Mouse (Mus musculus): ENCODE measurements around the gene Vapb. TPM values are rescaled to one million over a fixed set of nuclear protein-coding genes. Genes with fewer than 3 reads are reported as not detected.

Gene Vapb
- polyA plus RNA-seq, 1 experiment from 2014 or later: 20.7 TPM

DNA sequence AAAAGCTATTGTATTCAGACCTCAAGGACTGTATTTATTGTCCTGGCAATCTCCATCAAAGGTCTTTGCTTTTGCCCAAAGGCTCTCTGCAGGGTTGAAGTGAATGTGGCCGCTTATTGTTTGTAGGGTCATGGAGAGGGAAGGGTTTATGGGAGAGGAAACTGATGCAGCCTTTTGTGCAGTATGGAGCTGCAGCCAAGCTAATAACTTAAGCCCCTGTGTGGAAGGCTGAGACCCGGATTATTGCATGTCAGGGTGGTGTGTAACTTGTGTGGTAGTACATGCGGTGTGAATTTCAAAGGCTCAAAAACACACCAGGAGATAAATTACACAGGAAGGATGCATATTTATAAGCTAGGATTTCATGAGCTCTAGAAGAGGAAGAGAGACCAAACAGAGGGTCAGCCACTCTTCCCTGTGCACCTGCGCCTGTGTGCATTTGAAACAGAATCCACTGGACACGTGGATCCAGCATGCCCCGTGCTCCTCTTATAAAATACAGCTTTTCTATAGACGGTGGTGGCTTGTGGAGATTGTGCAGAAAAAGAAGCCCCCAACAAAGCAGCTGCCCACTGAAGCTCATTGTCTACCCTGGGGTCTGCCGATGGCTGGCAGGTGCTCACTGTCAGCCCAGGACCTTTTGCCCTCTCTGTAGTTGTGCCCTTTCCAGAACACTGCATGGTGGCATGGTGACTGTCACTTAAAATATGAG is 18.3 kb downstream of the Vapb start:
- no peak overlapping the region for H3K9ac ChIP-seq (ENCODE audit: low read length)
- H3K36me3 ChIP-seq (ENCODE audit: control insufficient read depth, insufficient read depth): no peaks in the 10 kb centered on the region
- ATAC-seq (replicated peaks; ENCODE audit: extremely low read depth, insufficient read depth, low FRiP score): no peak
- no peak overlapping the region for H3K27ac ChIP-seq (ENCODE audit: low read length)
- no peak overlapping the region for H3K4me2 ChIP-seq (ENCODE audit: low read depth, low read length)
- H3K4me1 ChIP-seq (ENCODE audit: control insufficient read depth, insufficient read depth, low read length): peaks cover 16% of the 10 kb centered on the region
- H3K4me3 ChIP-seq (ENCODE audit: low read length): no peak overlapping the region
- no peaks in the 10 kb centered on the region for H3K27me3 ChIP-seq (ENCODE audit: control insufficient read depth, insufficient read depth, low read length)
- 77% methylated on average over 8 of the region's 8 CpGs for WGBS
- no peaks in the 10 kb centered on the region for H3K9me3 ChIP-seq (replicated peaks; ENCODE audit: control insufficient read depth, low read length)

DNA sequence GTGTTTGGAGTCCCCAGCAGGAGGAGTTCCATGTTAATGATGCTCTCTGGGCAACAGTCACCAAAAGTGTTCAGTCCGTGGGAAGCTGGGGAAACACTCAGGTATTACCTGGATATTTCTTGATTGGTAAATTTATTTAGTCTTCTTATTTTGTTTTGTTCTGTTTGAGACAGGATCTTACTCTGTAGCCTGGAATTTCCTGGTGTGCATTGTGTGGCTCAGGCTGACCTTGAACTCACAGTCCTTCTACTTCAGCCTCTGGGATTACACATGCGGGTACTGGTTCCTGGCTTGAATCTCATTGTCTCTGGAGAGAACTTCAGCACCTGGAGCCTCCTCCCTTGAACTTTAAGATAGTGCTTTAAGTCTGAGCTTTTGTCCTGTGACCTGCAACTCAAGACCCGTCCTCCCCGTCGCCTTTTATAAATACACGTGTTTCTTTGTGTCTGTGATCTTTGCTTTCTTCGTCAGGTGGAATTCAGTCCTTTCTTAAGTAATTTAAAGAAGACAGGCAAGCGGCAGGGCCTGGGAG is 20.4 kb downstream of the Vapb start:
- peaks cover 16% of the 10 kb centered on the region for H3K4me1 ChIP-seq (ENCODE audit: control insufficient read depth, insufficient read depth, low read length)
- H3K27ac ChIP-seq (ENCODE audit: low read length): no peak overlapping the region
- no peaks in the 10 kb centered on the region for H3K36me3 ChIP-seq (ENCODE audit: control insufficient read depth, insufficient read depth)
- no peak overlapping the region for H3K4me3 ChIP-seq (ENCODE audit: low read length)
- no peak overlapping the region for H3K9ac ChIP-seq (ENCODE audit: low read length)
- no peak overlapping the region for H3K4me2 ChIP-seq (ENCODE audit: low read depth, low read length)
- ATAC-seq (replicated peaks; ENCODE audit: extremely low read depth, insufficient read depth, low FRiP score): no peak
- no peaks in the 10 kb centered on the region for H3K27me3 ChIP-seq (ENCODE audit: control insufficient read depth, insufficient read depth, low read length)
- 83% methylated on average over 8 of the region's 8 CpGs for WGBS
- no peaks in the 10 kb centered on the region for H3K9me3 ChIP-seq (replicated peaks; ENCODE audit: control insufficient read depth, low read length)

DNA sequence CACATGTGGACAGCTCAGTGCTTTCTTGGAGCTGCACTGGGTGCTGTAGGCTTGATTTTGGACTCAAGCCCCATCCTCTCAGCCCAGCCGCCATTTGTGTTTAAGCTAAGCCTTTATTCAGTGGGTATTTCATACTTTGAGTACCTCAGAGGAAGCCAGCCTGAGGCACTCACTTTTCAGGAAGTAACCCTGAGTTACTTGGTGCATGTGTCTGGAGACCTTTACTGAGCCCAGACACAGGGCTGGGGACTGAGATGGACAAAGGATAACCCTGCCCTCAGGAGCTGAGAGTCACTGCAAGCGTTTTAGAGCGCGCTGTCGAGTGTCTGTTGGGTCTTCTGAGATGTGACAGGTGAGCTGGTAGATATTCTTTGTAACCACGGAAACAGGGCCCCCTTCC is 23.3 kb downstream of the Vapb start:
- no peak for ATAC-seq (replicated peaks; ENCODE audit: extremely low read depth, insufficient read depth, low FRiP score)
- 83% methylated on average over 6 of the region's 6 CpGs for WGBS
- no peaks in the 10 kb centered on the region for H3K27me3 ChIP-seq (ENCODE audit: control insufficient read depth, insufficient read depth, low read length)
- H3K27ac ChIP-seq (ENCODE audit: low read length): no peak overlapping the region
- no peak overlapping the region for H3K4me3 ChIP-seq (ENCODE audit: low read length)
- no peaks in the 10 kb centered on the region for H3K9me3 ChIP-seq (replicated peaks; ENCODE audit: control insufficient read depth, low read length)
- peaks cover 16% of the 10 kb centered on the region for H3K4me1 ChIP-seq (ENCODE audit: control insufficient read depth, insufficient read depth, low read length)
- no peak overlapping the region for H3K9ac ChIP-seq (ENCODE audit: low read length)
- no peaks in the 10 kb centered on the region for H3K36me3 ChIP-seq (ENCODE audit: control insufficient read depth, insufficient read depth)
- H3K4me2 ChIP-seq (ENCODE audit: low read depth, low read length): no peak overlapping the region

- H3K27ac ChIP-seq (ENCODE audit: low read length): no peak overlapping the region
- no peaks in the 10 kb centered on the region for H3K27me3 ChIP-seq (ENCODE audit: control insufficient read depth, insufficient read depth, low read length)
- no peaks in the 10 kb centered on the region for H3K36me3 ChIP-seq (ENCODE audit: control insufficient read depth, insufficient read depth)
- ATAC-seq (replicated peaks; ENCODE audit: extremely low read depth, insufficient read depth, low FRiP score): no peak
- 47% methylated on average over 3 of the region's 3 CpGs for WGBS
- peaks cover 13% of the 10 kb centered on the region for H3K4me1 ChIP-seq (ENCODE audit: control insufficient read depth, insufficient read depth, low read length)
- H3K4me2 ChIP-seq (ENCODE audit: low read depth, low read length): no peak overlapping the region
- H3K9ac ChIP-seq (ENCODE audit: low read length): no peak overlapping the region
- H3K4me3 ChIP-seq (ENCODE audit: low read length): no peak overlapping the region
- H3K9me3 ChIP-seq (replicated peaks; ENCODE audit: control insufficient read depth, low read length): no peaks in the 10 kb centered on the region
Measured at GRCm38 (mm10) chr2:173764629-173765028, 27.3 kb downstream of the Vapb start.

DNA sequence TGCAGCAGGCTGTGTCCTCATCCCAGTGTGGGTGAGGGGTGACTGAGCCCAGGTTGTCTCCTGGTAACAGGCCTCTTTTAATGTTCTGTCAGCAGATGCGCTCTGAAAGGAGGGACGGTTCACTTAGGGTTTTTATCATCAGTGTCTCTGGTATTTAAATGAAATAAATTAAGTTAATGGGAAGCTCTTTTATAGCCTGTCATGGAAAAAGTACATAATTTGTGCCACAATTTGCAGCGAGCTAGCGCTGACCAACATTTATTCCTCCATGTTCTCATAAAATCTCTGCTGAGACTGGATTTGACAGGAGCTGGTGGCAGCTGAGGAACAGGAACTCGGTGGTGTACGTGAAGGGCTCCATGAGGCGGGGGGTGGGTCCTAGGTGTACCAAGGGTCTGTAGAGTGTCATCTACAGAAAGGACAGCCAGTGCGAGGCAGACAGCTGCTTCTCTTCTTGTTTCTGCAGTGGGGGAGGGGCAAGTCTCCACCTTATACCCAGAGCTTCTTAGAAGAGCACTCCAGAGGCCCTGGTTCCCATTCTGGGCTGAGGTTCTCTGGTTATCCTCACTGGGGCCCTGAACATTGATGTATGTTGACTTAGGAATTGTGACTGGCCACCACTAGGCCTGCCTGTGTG is 30.8 kb downstream of the Vapb start:
- Histone ChIP-seq H3K9ac (ENCODE audit: low read length) (no peak overlapping the region), H3K4me1 (ENCODE audit: control insufficient read depth, insufficient read depth, low read length) (peaks cover 25% of the 10 kb centered on the region)
- no peak for ATAC-seq (replicated peaks; ENCODE audit: extremely low read depth, insufficient read depth, low FRiP score)

GRCm38 (mm10) chr2:173769183-173769582 is 31.9 kb downstream of the Vapb start:
- no peaks in the 10 kb centered on the region for H3K36me3 ChIP-seq (ENCODE audit: control insufficient read depth, insufficient read depth)
- 50% methylated on average over 10 of the region's 10 CpGs for whole genome bisulfite sequencing
- no peak overlapping the region for H3K4me3 ChIP-seq (ENCODE audit: low read length)
- no peak overlapping the region for H3K9ac ChIP-seq (ENCODE audit: low read length)
- no peak overlapping the region for H3K27ac ChIP-seq (ENCODE audit: low read length)
- peaks cover 28% of the 10 kb centered on the region for H3K4me1 ChIP-seq (ENCODE audit: control insufficient read depth, insufficient read depth, low read length)
- H3K9me3 ChIP-seq (replicated peaks; ENCODE audit: control insufficient read depth, low read length): no peaks in the 10 kb centered on the region
- H3K4me2 ChIP-seq (ENCODE audit: low read depth, low read length): no peak overlapping the region
- no peak for ATAC-seq (replicated peaks; ENCODE audit: extremely low read depth, insufficient read depth, low FRiP score)
- no peaks in the 10 kb centered on the region for H3K27me3 ChIP-seq (ENCODE audit: control insufficient read depth, insufficient read depth, low read length)

More for the DNA sequence above, 30.8 kb downstream of the Vapb start:
- Histone ChIP-seq H3K9me3 (replicated peaks; ENCODE audit: control insufficient read depth, low read length) (no peaks in the 10 kb centered on the region), H3K4me2 (ENCODE audit: low read depth, low read length) (no peak overlapping the region), H3K27ac (ENCODE audit: low read length) (no peak overlapping the region), H3K36me3 (ENCODE audit: control insufficient read depth, insufficient read depth) (no peaks in the 10 kb centered on the region), H3K4me3 (ENCODE audit: low read length) (no peak overlapping the region), H3K27me3 (ENCODE audit: control insufficient read depth, insufficient read depth, low read length) (no peaks in the 10 kb centered on the region)
- 64% methylated on average over 8 of the region's 8 CpGs for WGBS

DNA sequence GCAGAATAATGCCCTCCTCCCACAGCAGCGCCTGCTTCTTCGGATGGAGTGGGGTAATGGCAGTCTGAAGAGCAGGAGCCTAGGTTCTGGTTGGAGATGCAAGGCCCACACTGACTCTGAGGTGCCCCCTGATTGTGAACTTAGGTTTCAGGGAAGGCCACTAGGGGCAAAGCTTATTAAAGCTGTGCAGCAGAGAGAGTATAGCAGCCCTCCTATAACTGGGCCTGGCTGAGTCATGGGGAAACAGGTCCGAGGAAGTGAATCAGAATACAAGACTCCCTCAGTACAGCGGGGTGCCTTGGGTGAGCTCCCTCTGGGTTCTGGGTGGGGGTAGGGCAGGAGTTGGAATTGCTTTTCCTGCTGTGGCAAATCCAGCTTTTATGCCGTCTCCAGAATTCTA is 33.3 kb downstream of the Vapb start:
- Histone ChIP-seq H3K4me1 (ENCODE audit: control insufficient read depth, insufficient read depth, low read length) (peaks cover 29% of the 10 kb centered on the region), H3K27ac (ENCODE audit: low read length) (no peak overlapping the region), H3K4me3 (ENCODE audit: low read length) (no peak overlapping the region), H3K9ac (ENCODE audit: low read length) (no peak overlapping the region), H3K36me3 (ENCODE audit: control insufficient read depth, insufficient read depth) (no peaks in the 10 kb centered on the region; the same call in 1 of the 2 replicates), H3K4me2 (ENCODE audit: low read depth, low read length) (no peak overlapping the region), H3K9me3 (replicated peaks; ENCODE audit: control insufficient read depth, low read length) (no peaks in the 10 kb centered on the region), H3K27me3 (ENCODE audit: control insufficient read depth, insufficient read depth, low read length) (no peaks in the 10 kb centered on the region)
- WGBS: 74% methylated on average over 5 of the region's 5 CpGs
- no peak for ATAC-seq (replicated peaks; ENCODE audit: extremely low read depth, insufficient read depth, low FRiP score)

GRCm38 (mm10) chr2:173771706-173772105 is 34.4 kb downstream of the Vapb start:
- WGBS: 57% methylated on average over 8 of the region's 8 CpGs
- 0 out of 2 replicates have a peak, but pooled peaks have one; percentile 19 for ATAC-seq (replicated peaks; ENCODE audit: extremely low read depth, insufficient read depth, low FRiP score)
- H3K9ac ChIP-seq (ENCODE audit: low read length): no peak overlapping the region
- H3K4me1 ChIP-seq (ENCODE audit: control insufficient read depth, insufficient read depth, low read length): peaks cover 31% of the 10 kb centered on the region
- H3K4me2 ChIP-seq (ENCODE audit: low read depth, low read length): no peak overlapping the region
- H3K27me3 ChIP-seq (ENCODE audit: control insufficient read depth, insufficient read depth, low read length): no peaks in the 10 kb centered on the region
- H3K4me3 ChIP-seq (ENCODE audit: low read length): no peak overlapping the region
- peaks cover 4% of the 10 kb centered on the region for H3K36me3 ChIP-seq (ENCODE audit: control insufficient read depth, insufficient read depth)
- no peak overlapping the region for H3K27ac ChIP-seq (ENCODE audit: low read length)
- H3K9me3 ChIP-seq (replicated peaks; ENCODE audit: control insufficient read depth, low read length): no peaks in the 10 kb centered on the region

GRCm38 (mm10) chr2:173775556-173775955 is 38.2 kb downstream of the Vapb start:
- Histone ChIP-seq H3K36me3 (ENCODE audit: control insufficient read depth, insufficient read depth) (peaks cover 11% of the 10 kb centered on the region), H3K4me3 (ENCODE audit: low read length) (no peak overlapping the region), H3K27me3 (ENCODE audit: control insufficient read depth, insufficient read depth, low read length) (no peaks in the 10 kb centered on the region), H3K27ac (ENCODE audit: low read length) (no peak overlapping the region), H3K4me1 (ENCODE audit: control insufficient read depth, insufficient read depth, low read length) (peaks cover 28% of the 10 kb centered on the region), H3K4me2 (ENCODE audit: low read depth, low read length) (no peak overlapping the region), H3K9me3 (replicated peaks; ENCODE audit: control insufficient read depth, low read length) (no peaks in the 10 kb centered on the region), H3K9ac (ENCODE audit: low read length) (no peak overlapping the region)
- WGBS: 70% methylated on average over 3 of the region's 3 CpGs
- ATAC-seq (replicated peaks; ENCODE audit: extremely low read depth, insufficient read depth, low FRiP score): no peak
